Mouse (Mus musculus) limb, embryonic 14.5 days (tissue): ENCODE data around the gene Slc6a11. TPM values are rescaled to one million over a fixed set of nuclear protein-coding genes. Genes with fewer than 3 reads are reported as not detected.
A peak's percentile ranks its signal among the peaks of the same experiment; 100 is the strongest.

Experiments used
- ATAC-seq: fragments of 200-750 bp; cut with Nextera tagmentation; 2 replicates; pipeline ENCODE4 v1.8.0; 2017; ENCODE audit warnings: low read depth, moderate number of reproducible peaks, moderate TSS enrichment; ENCODE audit not compliant: low FRiP score
- DNase-seq: peaks from one replicate; pipeline ENCODE4 v3.0.0-alpha.2; 2015; ENCODE audit warnings: low spot score
- H3K27ac ChIP-seq: fragments of 300-500 bp; sonication (generic); replicated peaks from 2 replicates; pipeline ENCODE4 v1.5.1; 2014; ENCODE audit warnings: low read depth, mild to moderate bottlenecking, low read length, moderate library complexity, mixed read lengths
- H3K27me3 ChIP-seq: fragments of 300-500 bp; sonication (generic); 2 replicates; pipeline ENCODE4 v1.6.1; 2014; ENCODE audit warnings: low read length, mixed read lengths; ENCODE audit not compliant: control insufficient read depth, insufficient read depth
- H3K36me3 ChIP-seq: fragments of 300-500 bp; sonication (generic); 2 replicates; pipeline ENCODE4 v1.6.1; 2014; ENCODE audit warnings: mild to moderate bottlenecking, low read length, moderate library complexity, mixed read lengths; ENCODE audit not compliant: control insufficient read depth, insufficient read depth
- H3K4me1 ChIP-seq: fragments of 300-500 bp; sonication (generic); 2 replicates; pipeline ENCODE4 v1.6.1; 2014; ENCODE audit warnings: antibody characterized with exemption, low read length, mixed read lengths; ENCODE audit not compliant: control insufficient read depth, insufficient read depth
- H3K4me2 ChIP-seq: fragments of 300-500 bp; sonication (generic); replicated peaks from 2 replicates; pipeline ENCODE4 v1.6.1; 2014; ENCODE audit warnings: low read depth, mild to moderate bottlenecking, low read length, moderate library complexity; ENCODE audit not compliant: severe bottlenecking
- H3K4me3 ChIP-seq: fragments of 300-500 bp; sonication (generic); replicated peaks from 2 replicates; pipeline ENCODE4 v1.5.1; 2014; ENCODE audit warnings: low read length
- H3K9ac ChIP-seq: fragments of 300-500 bp; sonication (generic); 2 replicates; pipeline ENCODE4 v1.6.1; 2014; ENCODE audit warnings: mild to moderate bottlenecking, low read depth, low read length, moderate library complexity; ENCODE audit not compliant: severe bottlenecking
- H3K9me3 ChIP-seq: fragments of 300-500 bp; sonication (generic); 2 replicates; pipeline ENCODE4 v1.6.1; 2016; ENCODE audit warnings: low read length; ENCODE audit not compliant: control insufficient read depth
- POLR2A ChIP-seq: fragments of 200-500 bp; IDR thresholded peaks from 2 replicates; pipeline ENCODE4 v1.8.0; 2012; ENCODE audit warnings: inconsistent platforms, mild to moderate bottlenecking, moderate library complexity, borderline replicate concordance; ENCODE audit not compliant: insufficient read depth, insufficient read length; ENCODE audit errors: extremely low read depth
- WGBS: fragments of 180-500 bp; shearing (Covaris S2); extraction: QIAGEN DNeasy Blood & Tissue Kit; methylation state at CpG from one replicate; pipeline ENCODE4 v1.1.7; 2014; 5-methylcytosine and 5-hydroxymethylcytosine counted together
- polyA plus RNA-seq, 2 experiments: library from polyadenylated mRNA; depleted of rRNA in 1 of 2; stranded (reverse) in 1 of 2; unstranded in 1 of 2; fragments of >200 nt; fragmentation: Nextera tagmentation in 1 of 2; extraction: Ambion mirVana in 1 of 2; gene quantifications; 2 replicates each; pipeline versions ENCODE4 v1.2.1 to v1.2.3; 2012 to 2014

The Slc6a11 gene
- polyA plus RNA-seq, 2 experiments, result 0.11 TPM

- ATAC-seq, result no peak
- H3K36me3 ChIP-seq, result no peaks in the 10 kb centered on the region
- H3K4me3 ChIP-seq, result no peak overlapping the region
- WGBS, result 57% methylated on average over 8 of the region's 8 CpGs
- H3K27ac ChIP-seq, result no peak overlapping the region
- DNase-seq, result no peak
- H3K4me1 ChIP-seq, result no peaks in the 10 kb centered on the region
- H3K9ac ChIP-seq, result no peak overlapping the region
- H3K4me2 ChIP-seq, result no peak overlapping the region
- no peaks in the 10 kb centered on the region for H3K27me3 ChIP-seq
- no peaks in the 10 kb centered on the region for H3K9me3 ChIP-seq
- TF ChIP-seq POLR2A, result no peak
Observed at GRCm38 (mm10) chr6:114275800-114276199, 144.8 kb downstream of the Slc6a11 start.

GRCm38 (mm10) chr6:114282469-114283277 is 151.6 kb downstream of the Slc6a11 start, which contains the start of gene Slc6a1:
Gene Slc6a1 (plus strand): TSS chr6:114282635.
- WGBS, result 3% methylated on average over 33 of the region's 51 CpGs
- no peaks in the 10 kb centered on the region for H3K36me3 ChIP-seq
- ATAC-seq (peak; percentile 89), DNase-seq (peak; percentile 69)
- peaks cover 55% of the 10 kb centered on the region for H3K27me3 ChIP-seq
- H3K9me3 ChIP-seq, result no peaks in the 10 kb centered on the region
- no peak within 1 kb of the TSS for H3K9ac ChIP-seq
- peak within 1 kb of the TSS; percentile 18 for H3K4me3 ChIP-seq
- no peak for TF ChIP-seq POLR2A
- no peak within 1 kb of the TSS for H3K27ac ChIP-seq
- no peaks in the 10 kb centered on the region for H3K4me1 ChIP-seq
- H3K4me2 ChIP-seq, result peak within 1 kb of the TSS; percentile 26; the same call in 1 of the 2 replicates

GRCm38 (mm10) chr6:114283278-114283770 is 152.3 kb downstream of the Slc6a11 start:
- no peak overlapping the region for H3K4me3 ChIP-seq
- H3K27me3 ChIP-seq, result peaks cover 58% of the 10 kb centered on the region
- 20% methylated on average over 8 of the region's 8 CpGs for WGBS
- no peak for TF ChIP-seq POLR2A
- no peak overlapping the region for H3K27ac ChIP-seq
- H3K4me1 ChIP-seq, result no peaks in the 10 kb centered on the region
- ATAC-seq (no peak), DNase-seq (no peak)
- H3K9ac ChIP-seq, result no peak overlapping the region
- no peak overlapping the region for H3K4me2 ChIP-seq
- H3K36me3 ChIP-seq, result no peaks in the 10 kb centered on the region
- H3K9me3 ChIP-seq, result no peaks in the 10 kb centered on the region

GRCm38 (mm10) chr6:114283927-114284703 is 153.1 kb downstream of the Slc6a11 start:
- DNase-seq, result no peak
- no peak overlapping the region for H3K27ac ChIP-seq
- H3K4me3 ChIP-seq, result no peak overlapping the region
- H3K9ac ChIP-seq, result no peak overlapping the region
- no peaks in the 10 kb centered on the region for H3K36me3 ChIP-seq
- H3K4me1 ChIP-seq, result no peaks in the 10 kb centered on the region
- no peak overlapping the region for H3K4me2 ChIP-seq
- peaks cover 62% of the 10 kb centered on the region for H3K27me3 ChIP-seq
- no peak for TF ChIP-seq POLR2A
- no peaks in the 10 kb centered on the region for H3K9me3 ChIP-seq
- ATAC-seq, result no peak
- WGBS, result 57% methylated on average over 10 of the region's 10 CpGs

- no peak for TF ChIP-seq POLR2A
- H3K27ac ChIP-seq, result no peak overlapping the region
- 37% methylated on average over 4 of the region's 4 CpGs for WGBS
- ATAC-seq (no peak), DNase-seq (no peak)
- H3K4me2 ChIP-seq, result no peak overlapping the region
- H3K9me3 ChIP-seq, result no peaks in the 10 kb centered on the region
- no peaks in the 10 kb centered on the region for H3K36me3 ChIP-seq
- H3K9ac ChIP-seq, result no peak overlapping the region
- H3K27me3 ChIP-seq, result peaks cover 62% of the 10 kb centered on the region
- no peak overlapping the region for H3K4me3 ChIP-seq
- no peaks in the 10 kb centered on the region for H3K4me1 ChIP-seq
Observed at GRCm38 (mm10) chr6:114285424-114285823, 154.4 kb downstream of the Slc6a11 start.
